Mouse (Mus musculus) lung, adult 2 months (tissue): Measurements from ENCODE around the gene Medag.

Experiments
- CTCF ChIP-seq: fragments of 200-500 bp; IDR thresholded peaks from 2 replicates; pipeline ENCODE4 v1.5.1; 2011; ENCODE audit warnings: mild to moderate bottlenecking, low read length, control low read depth; ENCODE audit not compliant: insufficient read depth
- POLR2A ChIP-seq: fragments of 200-500 bp; IDR thresholded peaks from 2 replicates; pipeline ENCODE4 v1.6.1; 2011; ENCODE audit warnings: low read depth, mild to moderate bottlenecking, control low read depth, low read length, borderline replicate concordance; ENCODE audit errors: extremely low read depth

GRCm38 (mm10) chr5:149404710-149405109, 6.8 kb upstream of the Medag start:
- TF ChIP-seq CTCF (no peak), POLR2A (no peak)
